Mouse (Mus musculus) MEL (cell line): ENCODE results near the gene B3galt5. TPM values are rescaled to one million over a fixed set of nuclear protein-coding genes. Genes with fewer than 3 reads are reported as not detected.

ENCODE experiments used
- DNase-seq: peaks from one replicate; pipeline ENCODE4 v3.0.0; 2011; ENCODE audit warnings: low read depth, low spot score
- H3K27ac ChIP-seq: 2 replicates; pipeline ENCODE4 v1.5.1; 2012; ENCODE audit warnings: low read depth, mild to moderate bottlenecking, control low read depth, low read length, moderate library complexity; ENCODE audit not compliant: control insufficient read depth
- H3K27me3 ChIP-seq, 2 experiments: fragments of 150-350 bp in 1 of 2; sonication (generic) in 1 of 2; 2 replicates each; pipeline ENCODE4 v1.6.1; 2012; ENCODE audit warnings: low read length in 2 of 2, mild to moderate bottlenecking in 2 of 2, improper control_type of control experiment in 1 of 2, moderate library complexity in 1 of 2; ENCODE audit not compliant: insufficient read depth in 2 of 2, control insufficient read depth in 1 of 2
- H3K36me3 ChIP-seq, 2 experiments: 2 replicates each; pipeline ENCODE4 v1.6.1; 2012 to 2014; ENCODE audit warnings: low read length in 2 of 2, improper control_type of control experiment in 1 of 2, inconsistent platforms in 1 of 2, mild to moderate bottlenecking in 1 of 2; ENCODE audit not compliant: insufficient read depth in 2 of 2, control insufficient read depth in 1 of 2
- H3K4me1 ChIP-seq, 2 experiments: fragments of 150-350 bp in 1 of 2; sonication (generic) in 1 of 2; 2 replicates each; pipeline ENCODE4 v1.6.1; 2012; ENCODE audit warnings: low read length in 2 of 2, improper control_type of control experiment in 1 of 2, mild to moderate bottlenecking in 1 of 2; ENCODE audit not compliant: insufficient read depth in 2 of 2, control insufficient read depth in 1 of 2
- H3K4me3 ChIP-seq, 2 experiments: fragments of 150-350 bp in 1 of 2; sonication (generic) in 1 of 2; 2 replicates each; pipeline ENCODE4 v1.5.1; 2012; ENCODE audit warnings: low read depth in 2 of 2, low read length in 2 of 2, mild to moderate bottlenecking in 2 of 2, moderate library complexity in 2 of 2, control low read depth in 1 of 2, improper control_type of control experiment in 1 of 2; ENCODE audit not compliant: control insufficient read depth in 1 of 2, insufficient read depth in 1 of 2
- H3K79me2 ChIP-seq: 2 replicates; pipeline ENCODE4 v1.6.1; 2012; ENCODE audit warnings: mild to moderate bottlenecking, low read length, moderate library complexity; ENCODE audit not compliant: control insufficient read depth, poor library complexity, insufficient read depth
- H3K9ac ChIP-seq: 2 replicates; pipeline ENCODE4 v1.6.1; 2012; ENCODE audit warnings: low read depth, mild to moderate bottlenecking, control low read depth, low read length, moderate library complexity; ENCODE audit not compliant: control insufficient read depth, poor library complexity, severe bottlenecking
- H3K9me3 ChIP-seq: fragments of 150-350 bp; sonication (generic); replicated peaks from 2 replicates; pipeline ENCODE4 v1.6.1; 2012; ENCODE audit warnings: mild to moderate bottlenecking, low read length, improper control_type of control experiment, moderate library complexity; ENCODE audit not compliant: insufficient read depth
- CHD2 ChIP-seq: IDR thresholded peaks from 2 replicates; pipeline ENCODE4 v1.6.1; 2011; ENCODE audit warnings: low read length, improper control_type of control experiment
- CTCF ChIP-seq, 3 experiments: IDR thresholded peaks in 2 of 3; conservative IDR thresholded peaks in 1 of 3; 2 replicates each; pipeline ENCODE4 v1.5.1; 2011 to 2012; ENCODE audit warnings: low read length in 3 of 3, low read depth in 2 of 3, mild to moderate bottlenecking in 2 of 3, improper control_type of control experiment in 1 of 3, inconsistent platforms in 1 of 3, mixed read lengths in 1 of 3, moderate library complexity in 1 of 3; ENCODE audit not compliant: control insufficient read depth in 1 of 3, insufficient read depth in 1 of 3, poor library complexity in 1 of 3, severe bottlenecking in 1 of 3
- ELF1 ChIP-seq: IDR thresholded peaks from 2 replicates; pipeline ENCODE4 v1.6.1; 2014; ENCODE audit warnings: low read depth, mild to moderate bottlenecking, inconsistent platforms, low read length, improper control_type of control experiment, moderate library complexity
- ETS1 ChIP-seq: IDR thresholded peaks from 2 replicates; pipeline ENCODE4 v1.6.1; 2012; ENCODE audit warnings: low read depth, mild to moderate bottlenecking, inconsistent platforms, low read length, improper control_type of control experiment, moderate library complexity
- GATA1 ChIP-seq: IDR thresholded peaks from 2 replicates; pipeline ENCODE4 v1.6.1; 2011; ENCODE audit warnings: low read depth, low read length, improper control_type of control experiment
- JUND ChIP-seq: IDR thresholded peaks from 2 replicates; pipeline ENCODE4 v1.6.1; 2011; ENCODE audit warnings: low read depth, mild to moderate bottlenecking, improper control_type of control experiment, low read length
- KAT2A ChIP-seq: conservative IDR thresholded peaks from 2 replicates; pipeline ENCODE4 v1.6.1; 2012; ENCODE audit warnings: low read depth, low read length, improper control_type of control experiment, inconsistent platforms
- MAX ChIP-seq: IDR thresholded peaks from 2 replicates; pipeline ENCODE4 v1.6.1; 2011; ENCODE audit warnings: low read length, improper control_type of control experiment
- MAZ ChIP-seq: IDR thresholded peaks from 2 replicates; pipeline ENCODE4 v1.6.1; 2012; ENCODE audit warnings: low read depth, mild to moderate bottlenecking, inconsistent platforms, low read length, improper control_type of control experiment
- MXI1 ChIP-seq: IDR thresholded peaks from 2 replicates; pipeline ENCODE4 v1.6.1; 2011; ENCODE audit warnings: mild to moderate bottlenecking, low read depth, low read length, improper control_type of control experiment
- MYB ChIP-seq: IDR thresholded peaks from 2 replicates; pipeline ENCODE4 v1.6.1; 2011; ENCODE audit warnings: mild to moderate bottlenecking, low read depth, low read length, improper control_type of control experiment
- MYC ChIP-seq: IDR thresholded peaks from 2 replicates; pipeline ENCODE4 v1.6.1; 2011; ENCODE audit warnings: low read depth, mild to moderate bottlenecking, low read length, improper control_type of control experiment, moderate library complexity
- NELFE ChIP-seq: IDR thresholded peaks from 2 replicates; pipeline ENCODE4 v1.6.1; 2011; ENCODE audit warnings: low read depth, low read length, improper control_type of control experiment
- NRF1 ChIP-seq: IDR thresholded peaks from 2 replicates; pipeline ENCODE4 v1.6.1; 2014; ENCODE audit warnings: low read depth, mild to moderate bottlenecking, inconsistent platforms, low read length, improper control_type of control experiment, moderate library complexity; ENCODE audit not compliant: poor library complexity, insufficient read depth, severe bottlenecking
- POLR2A ChIP-seq, 2 experiments: IDR thresholded peaks; 2 replicates each; pipeline ENCODE4 v1.6.1; 2011 to 2012; ENCODE audit warnings: low read length in 2 of 2, mild to moderate bottlenecking in 2 of 2, control low read depth in 1 of 2, improper control_type of control experiment in 1 of 2, low read depth in 1 of 2, moderate library complexity in 1 of 2; ENCODE audit not compliant: control insufficient read depth in 1 of 2, insufficient read depth in 1 of 2, poor library complexity in 1 of 2
- POLR2AphosphoS2 ChIP-seq: IDR thresholded peaks from 2 replicates; pipeline ENCODE4 v1.6.1; 2011; ENCODE audit warnings: low read length, improper control_type of control experiment
- RAD21 ChIP-seq: IDR thresholded peaks from 2 replicates; pipeline ENCODE4 v1.6.1; 2011; ENCODE audit warnings: mild to moderate bottlenecking, low read depth, low read length, improper control_type of control experiment
- SMC3 ChIP-seq: IDR thresholded peaks from 2 replicates; pipeline ENCODE4 v1.6.1; 2011; ENCODE audit warnings: low read depth, low read length, improper control_type of control experiment
- TBP ChIP-seq: IDR thresholded peaks from 2 replicates; pipeline ENCODE4 v1.8.0; 2011; ENCODE audit warnings: low read depth, low read length, improper control_type of control experiment
- UBTF ChIP-seq: IDR thresholded peaks from 2 replicates; pipeline ENCODE4 v1.6.1; 2012; ENCODE audit warnings: low read depth, mild to moderate bottlenecking, inconsistent platforms, low read length, improper control_type of control experiment, moderate library complexity, borderline replicate concordance; ENCODE audit not compliant: insufficient read depth
- USF1 ChIP-seq: IDR thresholded peaks from 2 replicates; pipeline ENCODE4 v1.6.1; 2014; ENCODE audit warnings: low read depth, mild to moderate bottlenecking, inconsistent platforms, low read length, improper control_type of control experiment, moderate library complexity
- ZKSCAN1 ChIP-seq: IDR thresholded peaks from 2 replicates; pipeline ENCODE4 v1.6.1; 2012; ENCODE audit warnings: low read depth, mild to moderate bottlenecking, inconsistent platforms, low read length, improper control_type of control experiment, moderate library complexity
- ZNF384 ChIP-seq: IDR thresholded peaks from 2 replicates; pipeline ENCODE4 v1.6.1; 2012; ENCODE audit warnings: low read depth, mild to moderate bottlenecking, inconsistent platforms, low read length, improper control_type of control experiment
- polyA plus RNA-seq, 2 experiments: library from polyadenylated mRNA; stranded (reverse) in 1 of 2; unstranded in 1 of 2; fragments of >175 nt in 1 of 2; fragments of >200 nt in 1 of 2; gene quantifications; 2 replicates each; pipeline versions ENCODE4 v1.2.1 to v1.2.4; 2012; ENCODE audit warnings: low replicate concordance in 2 of 2, low read depth in 1 of 2; ENCODE audit not compliant: insufficient read length in 2 of 2, insufficient read depth in 1 of 2, missing spikeins in 1 of 2
- total RNA-seq: library from RNA; depleted of rRNA; stranded (reverse); fragments of 300-350 nt; gene quantifications from 2 replicates; pipeline ENCODE4 v1.2.3, GENCODE M21; 2012

B3galt5 gene
- total and polyA plus RNA-seq, 3 experiments: not detected

DNA sequence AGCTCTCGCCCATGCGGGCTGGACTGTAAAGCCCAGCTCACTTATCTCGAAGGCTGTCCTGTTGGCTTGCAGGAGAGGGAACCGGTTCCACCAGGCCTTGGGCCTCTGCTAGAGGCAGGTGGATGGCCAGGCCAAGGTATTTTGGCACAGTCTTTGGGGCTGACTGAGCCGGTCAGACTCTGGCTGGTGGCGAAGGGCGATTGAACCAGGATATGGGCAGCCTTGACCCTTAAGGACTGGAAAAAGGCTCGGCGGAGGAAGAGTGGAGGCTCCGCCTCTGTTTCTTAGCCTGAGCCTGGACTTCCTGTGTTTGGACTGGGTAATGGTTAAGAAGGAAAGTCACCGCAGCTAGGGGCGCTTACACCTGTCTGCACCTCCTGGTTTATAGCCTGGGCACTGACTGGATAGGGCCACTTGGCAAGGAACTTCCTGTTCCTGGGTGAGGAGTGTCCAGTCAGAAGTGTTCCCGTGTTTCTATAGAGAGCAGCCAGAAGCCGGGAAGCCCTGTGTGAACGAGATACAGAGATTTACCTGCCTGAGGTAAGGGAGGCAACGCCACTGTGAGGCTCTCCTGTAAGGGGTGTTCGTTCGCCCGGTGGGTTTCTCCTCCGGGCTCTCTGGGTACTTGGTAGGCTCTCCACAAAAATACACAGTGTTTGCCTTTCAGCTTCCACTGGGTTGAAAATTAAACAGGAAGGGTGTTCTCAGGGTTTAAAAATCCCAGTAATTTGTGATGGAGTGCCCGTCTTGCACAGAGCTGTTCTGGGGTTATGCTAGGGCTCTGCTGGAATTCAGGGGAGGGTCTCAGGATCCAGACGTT lies 125.9 kb downstream of the B3galt5 start:
- DNase-seq: no peak
- TF ChIP-seq UBTF (no peak), POLR2A (IDR thresholded peaks at IDR 0.05; ENCODE audit: control insufficient read depth in 1 of 2, insufficient read depth in 1 of 2, low read depth in 1 of 2, low read length in 2 of 2, poor library complexity in 1 of 2) (no peak), NELFE (no peak), USF1 (no peak), TBP (no peak), POLR2AphosphoS2 (no peak), KAT2A (no peak), SMC3 (no peak), MYC (no peak), MYB (no peak), NRF1 (no peak), JUND (no peak), MXI1 (no peak), CHD2 (no peak), ZKSCAN1 (no peak), ZNF384 (no peak)
- H3K36me3 ChIP-seq: no peaks in the 10 kb centered on the region
- H3K9ac ChIP-seq: no peak overlapping the region
- H3K27me3 ChIP-seq: no peaks in the 10 kb centered on the region
- H3K79me2 ChIP-seq: no peaks in the 10 kb centered on the region
- no peak overlapping the region for H3K4me3 ChIP-seq
- H3K27ac ChIP-seq: no peak overlapping the region
- H3K9me3 ChIP-seq: no peaks in the 10 kb centered on the region
- no peaks in the 10 kb centered on the region for H3K4me1 ChIP-seq

DNA sequence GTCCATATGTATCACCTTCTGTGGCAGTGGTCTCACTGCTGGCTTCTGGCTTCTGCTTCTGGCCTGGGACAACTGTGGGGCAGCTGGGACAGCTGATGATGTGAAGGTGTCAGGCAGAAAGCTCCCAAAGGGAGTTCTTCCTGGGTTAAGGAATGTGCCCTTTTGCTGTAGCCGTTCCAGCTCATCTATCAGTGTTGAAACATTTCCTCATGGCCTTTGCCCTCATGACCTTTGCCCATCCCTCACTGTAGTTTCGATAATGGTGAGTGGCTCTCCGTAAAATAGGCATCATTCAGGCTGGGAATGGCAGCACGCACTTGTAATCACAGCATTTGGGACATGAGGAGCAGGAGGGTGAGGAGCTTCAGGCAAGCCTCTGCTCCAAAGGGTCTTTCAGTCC lies 127.3 kb downstream of the B3galt5 start:
- no peak overlapping the region for H3K4me3 ChIP-seq
- H3K79me2 ChIP-seq: no peaks in the 10 kb centered on the region
- no peaks in the 10 kb centered on the region for H3K4me1 ChIP-seq
- no peak overlapping the region for H3K9ac ChIP-seq
- no peaks in the 10 kb centered on the region for H3K27me3 ChIP-seq
- TF ChIP-seq CTCF (IDR thresholded peaks at IDR 0.05 in 2 of 3, conservative IDR thresholded peaks at IDR 0.05 in 1 of 3; ENCODE audit: control insufficient read depth in 1 of 3, insufficient read depth in 1 of 3, low read depth in 2 of 3, low read length in 3 of 3, poor library complexity in 1 of 3, severe bottlenecking in 1 of 3) (no peak), ZKSCAN1 (no peak), MAZ (no peak), ELF1 (no peak), ETS1 (no peak), RAD21 (no peak), MAX (no peak), GATA1 (no peak), KAT2A (no peak)
- no peaks in the 10 kb centered on the region for H3K36me3 ChIP-seq
- H3K27ac ChIP-seq: no peak overlapping the region
- H3K9me3 ChIP-seq: no peaks in the 10 kb centered on the region
- no peak for DNase-seq
